Mouse (Mus musculus) c-Kit-negative CD71-positive TER-119-positive erythroid progenitor cells, embryonic 14.5 days (primary cell): ENCODE results near the gene Dnmt3b.

ENCODE experiments used
- DNase-seq: peaks from one replicate; pipeline ENCODE4 v3.0.0-alpha.2; 2013; ENCODE audit warnings: low read depth, low spot score

The Dnmt3b gene

DNA sequence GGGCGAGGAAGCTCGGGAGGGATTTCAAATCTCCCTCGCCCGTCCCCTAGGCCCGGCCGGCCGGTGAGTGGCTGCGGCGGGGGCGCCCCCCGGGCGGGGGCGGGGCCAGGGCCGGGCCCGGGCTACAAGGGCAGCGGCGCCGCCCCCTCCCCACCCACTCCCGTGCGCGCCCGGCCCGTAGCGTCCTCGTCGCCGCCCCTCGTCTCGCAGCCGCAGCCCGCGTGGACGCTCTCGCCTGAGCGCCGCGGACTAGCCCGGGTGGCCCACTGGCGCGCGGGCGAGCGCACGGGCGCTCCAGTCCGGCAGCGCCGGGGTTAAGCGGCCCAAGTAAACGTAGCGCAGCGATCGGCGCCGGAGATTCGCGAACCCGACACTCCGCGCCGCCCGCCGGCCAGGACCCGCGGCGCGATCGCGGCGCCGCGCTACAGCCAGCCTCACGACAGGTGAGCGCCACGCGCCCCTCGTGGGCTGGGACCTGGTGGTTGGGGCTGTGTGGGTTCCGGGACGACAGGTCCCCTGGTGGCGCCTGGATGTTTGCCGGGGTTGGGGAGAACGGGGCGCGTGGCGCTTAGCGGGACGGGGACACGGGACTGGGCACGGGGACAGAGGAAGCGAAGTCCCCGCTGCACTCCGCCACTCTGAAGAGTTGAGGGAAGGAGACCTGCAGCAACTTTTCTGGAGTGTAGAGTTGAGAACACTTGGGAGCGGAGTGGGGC lies at the start of gene Dnmt3b:
TSS of gene Dnmt3b (plus strand) at position 153 of the 716 bp plus-strand sequence.
- DNase-seq, result no peak

- no peak for DNase-seq
These were observed 49.1 kb upstream of the Dnmt3b start for GRCm38 (mm10) chr2:153600021-153600666.

GRCm38 (mm10) chr2:153600667-153601648 lies 48.3 kb upstream of the Dnmt3b start:
- no peak for DNase-seq

- DNase-seq, result no peak
These were observed 45.5 kb upstream of the Dnmt3b start for GRCm38 (mm10) chr2:153603724-153604123.

DNA sequence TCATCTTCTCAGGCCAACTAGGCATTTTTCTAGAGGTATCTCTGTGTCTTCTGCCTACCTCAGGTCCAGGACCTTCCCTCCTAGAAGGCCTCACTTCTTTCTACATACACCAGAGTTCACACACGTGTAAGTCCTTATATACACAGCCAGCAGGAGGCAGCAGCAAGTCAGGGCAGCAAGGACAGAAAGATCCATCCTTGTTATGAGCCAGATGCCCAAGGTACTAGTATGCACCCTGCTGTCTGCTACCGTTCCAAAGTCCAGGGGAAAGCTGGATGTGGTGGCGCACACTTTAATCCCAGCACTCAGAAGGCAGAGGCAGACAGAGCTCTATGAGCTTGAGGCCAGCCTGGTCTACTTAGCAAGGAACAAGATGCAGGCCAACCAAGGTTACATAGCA lies 42.8 kb upstream of the Dnmt3b start:
- no peak for DNase-seq

- peak; percentile 68 for DNase-seq
These were observed 41.3 kb upstream of the Dnmt3b start for GRCm38 (mm10) chr2:153607870-153608515.

- no peak for DNase-seq
These were observed 40.2 kb upstream of the Dnmt3b start for GRCm38 (mm10) chr2:153609058-153609457.

DNA sequence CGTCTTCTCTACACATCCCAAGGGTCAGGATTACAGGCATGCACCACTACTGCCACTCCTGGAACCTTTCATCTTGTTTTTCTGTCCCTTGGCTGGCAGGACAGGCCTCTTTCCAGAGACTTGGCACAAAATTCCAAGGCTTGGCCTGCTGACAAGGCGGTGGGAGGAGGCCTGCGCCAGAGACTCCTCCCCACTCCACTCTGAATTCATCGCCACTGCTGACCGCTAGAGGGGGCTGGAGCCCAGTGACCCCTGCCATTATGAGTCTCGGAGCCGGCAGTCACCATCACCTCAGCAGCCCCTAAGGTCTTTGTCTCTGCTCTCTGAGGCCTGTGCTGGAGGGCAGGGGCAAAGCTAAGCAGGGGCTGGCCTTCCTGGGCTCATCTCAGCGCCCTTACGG lies 39.7 kb upstream of the Dnmt3b start:
- DNase-seq, result peak; percentile 70

DNA sequence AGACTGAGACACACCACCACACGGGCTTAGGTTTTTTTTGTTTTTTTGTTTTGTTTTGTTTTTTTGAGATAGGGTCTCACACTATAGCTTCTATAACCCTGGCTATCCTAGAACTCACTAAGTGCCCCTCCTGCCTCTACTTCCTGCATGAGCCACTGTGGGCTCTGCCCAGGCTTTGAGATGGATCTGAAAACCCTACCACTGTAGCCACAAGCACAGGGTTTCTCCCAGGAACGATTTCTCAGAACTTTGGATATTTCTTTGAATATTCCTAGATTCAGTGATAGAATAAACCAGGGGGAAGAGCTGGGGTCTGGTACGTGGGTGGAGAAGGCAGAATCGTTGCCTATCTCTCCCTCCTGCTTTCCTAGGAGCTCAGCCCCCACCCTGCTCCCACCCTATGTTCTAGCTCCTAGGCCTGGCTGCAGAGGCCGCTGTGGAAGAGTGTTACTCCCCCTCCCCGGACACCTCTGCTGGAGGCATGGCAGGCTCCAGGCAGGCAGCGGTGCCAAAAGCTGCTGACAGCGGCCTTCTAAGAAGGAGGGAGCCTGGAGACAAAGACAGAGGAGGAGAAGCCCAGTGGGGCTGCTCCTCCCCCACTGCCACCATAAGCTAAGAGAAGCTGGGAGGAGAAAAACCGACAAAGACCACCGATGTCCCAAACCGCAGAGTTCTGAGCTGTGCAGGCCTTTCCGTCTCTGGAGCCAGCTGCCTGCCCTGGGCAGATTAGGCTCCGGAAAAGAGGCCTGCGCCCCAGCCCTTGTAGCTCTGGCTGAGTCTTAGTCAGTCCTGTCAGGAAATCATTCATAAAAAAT lies 38.6 kb upstream of the Dnmt3b start:
- DNase-seq, result no peak

- no peak for DNase-seq
These were observed 38.0 kb upstream of the Dnmt3b start for GRCm38 (mm10) chr2:153611241-153611630.

DNA sequence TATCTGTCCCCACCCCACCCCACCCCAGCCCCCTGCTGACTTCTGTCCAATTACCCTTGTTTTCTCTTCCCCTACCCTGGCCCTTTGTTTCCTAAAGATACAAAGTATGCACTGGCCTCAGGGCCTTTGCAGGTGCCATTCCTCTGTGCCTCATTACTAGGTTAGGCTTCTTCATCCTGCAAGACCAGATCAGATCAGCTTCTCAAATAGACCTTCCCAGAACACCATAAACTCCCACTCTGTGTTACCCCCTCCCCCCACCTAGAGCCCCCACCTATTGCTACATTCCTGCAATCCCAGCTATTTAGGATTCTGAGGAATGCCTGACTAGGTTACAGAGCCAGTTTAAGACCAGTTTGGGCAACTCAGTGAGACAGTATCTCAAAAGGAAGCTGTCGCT lies 37.5 kb upstream of the Dnmt3b start:
- no peak for DNase-seq

GRCm38 (mm10) chr2:153612594-153613281 lies 36.5 kb upstream of the Dnmt3b start:
- DNase-seq, result no peak

- no peak for DNase-seq
These were observed 32.4 kb upstream of the Dnmt3b start for GRCm38 (mm10) chr2:153616893-153617292.

GRCm38 (mm10) chr2:153618439-153618838 lies 30.8 kb upstream of the Dnmt3b start:
- DNase-seq, result no peak

GRCm38 (mm10) chr2:153618889-153619288 lies 30.4 kb upstream of the Dnmt3b start:
- no peak for DNase-seq

DNA sequence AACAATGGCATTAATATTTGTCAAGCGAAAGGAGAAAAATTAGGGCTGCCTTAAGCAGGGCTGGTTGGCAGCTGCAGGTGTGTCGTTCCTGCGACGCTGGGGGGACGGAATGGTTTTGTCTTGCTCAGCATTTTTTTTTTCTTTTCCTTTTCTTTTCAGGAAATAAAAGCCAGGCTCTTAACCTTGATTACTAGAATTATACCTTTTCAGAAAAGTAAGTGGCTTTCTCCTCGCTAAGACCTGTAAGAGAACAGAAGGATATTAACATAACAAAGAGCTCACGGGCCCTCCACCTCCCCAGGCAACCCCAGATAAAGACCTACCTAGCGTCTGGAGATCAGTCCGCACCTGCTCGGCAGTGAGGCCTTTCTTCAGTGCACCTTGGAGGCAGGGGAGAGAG lies 26.8 kb upstream of the Dnmt3b start:
- no peak for DNase-seq

- DNase-seq, result no peak
These were observed 18.3 kb upstream of the Dnmt3b start for GRCm38 (mm10) chr2:153630950-153631349.

DNA sequence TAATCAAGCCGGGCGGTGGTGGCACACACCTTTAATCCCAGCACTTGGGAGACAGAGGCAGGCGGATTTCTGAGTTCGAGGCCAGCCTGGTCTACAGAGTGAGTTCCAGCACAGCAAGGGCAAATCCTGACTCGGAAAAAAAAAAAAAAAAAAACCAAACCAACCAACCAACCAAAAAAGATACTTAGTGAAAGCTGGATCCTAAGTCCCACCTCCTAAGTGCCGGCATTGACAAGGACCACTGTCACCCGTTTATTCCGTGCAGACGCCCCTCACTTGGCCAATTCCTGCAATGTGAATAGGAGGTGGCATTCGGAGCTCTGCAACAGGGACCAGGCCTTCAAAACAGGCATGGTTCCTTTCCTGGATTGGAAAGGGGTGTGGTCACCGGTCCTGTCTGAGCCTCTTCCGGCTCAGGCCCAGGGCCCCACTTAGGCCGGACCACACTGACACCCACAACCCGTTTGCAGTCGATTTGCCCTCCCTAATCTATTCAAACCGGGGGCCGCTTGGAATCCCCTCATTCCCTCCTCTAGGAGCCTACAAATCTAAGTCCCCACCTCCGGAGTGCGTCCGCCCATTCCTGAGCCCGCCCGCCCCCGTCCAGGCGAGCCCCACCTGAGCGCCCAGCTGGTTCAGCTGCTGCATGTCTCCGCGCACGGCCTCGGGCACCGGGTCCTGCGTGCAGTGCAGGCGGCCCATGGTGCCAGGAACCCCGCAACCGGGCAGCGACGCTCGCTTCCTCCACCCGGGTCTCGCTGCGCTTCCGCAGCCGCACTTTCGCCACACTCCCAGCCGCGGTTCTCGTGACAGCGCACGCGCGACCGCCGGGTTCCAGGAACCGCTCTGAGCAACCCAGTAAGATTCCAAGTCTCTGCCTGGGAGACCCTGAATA lies 17.0 kb upstream of the Dnmt3b start, which contains the start of gene Commd7:
TSS of gene Commd7 (minus strand) at position 806 of the 895 bp plus-strand sequence.
- peak; percentile 54 for DNase-seq

DNA sequence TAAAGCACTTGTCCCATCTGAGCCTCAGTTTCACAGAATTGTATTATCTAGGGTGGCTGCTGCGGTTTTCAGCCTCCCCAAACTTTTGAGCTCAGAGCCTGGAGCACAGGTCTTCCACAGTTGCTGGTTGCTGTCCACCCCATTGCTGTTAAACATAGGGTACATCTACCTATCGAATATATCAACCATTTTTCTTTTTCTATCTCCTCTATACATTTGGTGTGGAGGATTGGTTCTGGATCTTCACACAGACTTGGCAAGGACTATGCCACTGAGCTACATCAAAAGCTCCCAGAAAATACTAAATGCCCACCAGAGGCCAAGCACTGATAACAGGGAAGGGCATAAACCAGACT lies 16.4 kb upstream of the Dnmt3b start:
- no peak for DNase-seq
